Mouse (Mus musculus): Measurements from ENCODE around the gene Tgfbi. TPM values are rescaled to one million over a fixed set of nuclear protein-coding genes. Genes with fewer than 3 reads are reported as not detected.

Gene Tgfbi
- polyA plus RNA-seq, 1 experiment from 2014 or later, result 60.1 TPM

Other genes with a start within 250 kb of the Tgfbi start
- gene Gm3045, start 182.9 kb upstream of the Tgfbi start, polyA plus RNA-seq (2014; fragmentation: Nextera tagmentation; extraction: Ambion mirVana), result not detected in 2 replicates
- gene Slc25a48, start 171.2 kb upstream of the Tgfbi start, polyA plus RNA-seq (2014; fragmentation: Nextera tagmentation; extraction: Ambion mirVana), result 0.45 and 0.54 TPM in 2 replicates
- gene Il9, start 127.3 kb upstream of the Tgfbi start, polyA plus RNA-seq (2014; fragmentation: Nextera tagmentation; extraction: Ambion mirVana), result not detected in 2 replicates
- gene Fbxl21, start 87.1 kb upstream of the Tgfbi start, polyA plus RNA-seq (2014; fragmentation: Nextera tagmentation; extraction: Ambion mirVana), result 1.6 and 1.7 TPM in 2 replicates
- 0.21 TPM in 1 of 2 replicates, not detected in the other for gene Lect2, start 61.0 kb upstream of the Tgfbi start, polyA plus RNA-seq (2014; fragmentation: Nextera tagmentation; extraction: Ambion mirVana)
- 45.3 and 45.9 TPM in 2 replicates for gene Smad5, start 93.5 kb downstream of the Tgfbi start, polyA plus RNA-seq (2014; fragmentation: Nextera tagmentation; extraction: Ambion mirVana)
- gene Gm45623, start 144.3 kb downstream of the Tgfbi start, polyA plus RNA-seq (2014; fragmentation: Nextera tagmentation; extraction: Ambion mirVana), result 0.49 and 0.79 TPM in 2 replicates

All from embryonic facial prominence, embryonic 14.5 days (tissue).